Mouse (Mus musculus) hindbrain, embryonic 10.5 days (tissue): ENCODE results near the gene Yy1. TPM values are rescaled to one million over a fixed set of nuclear protein-coding genes. Genes with fewer than 3 reads are reported as not detected.

Source experiments
- DNase-seq: peaks from one replicate; pipeline ENCODE4 v3.0.0-alpha.2; 2017; ENCODE audit warnings: low spot score
- H3K27ac ChIP-seq: fragments of 300-500 bp; sonication (generic); 2 replicates; pipeline ENCODE4 v1.5.1; 2016; ENCODE audit warnings: mild to moderate bottlenecking, moderate library complexity
- H3K27me3 ChIP-seq: fragments of 300-500 bp; sonication (generic); 2 replicates; pipeline ENCODE4 v1.6.1; 2016; ENCODE audit warnings: mild to moderate bottlenecking; ENCODE audit not compliant: poor library complexity, insufficient read depth, severe bottlenecking
- H3K36me3 ChIP-seq: fragments of 300-500 bp; sonication (generic); 2 replicates; pipeline ENCODE4 v1.6.1; 2016; ENCODE audit warnings: mild to moderate bottlenecking, moderate library complexity
- H3K4me1 ChIP-seq: fragments of 300-500 bp; sonication (generic); replicated peaks from 2 replicates; pipeline ENCODE4 v1.6.1; 2016; ENCODE audit warnings: mild to moderate bottlenecking
- H3K4me3 ChIP-seq: fragments of 300-500 bp; sonication (generic); 2 replicates; pipeline ENCODE4 v1.5.1; 2016; ENCODE audit warnings: mild to moderate bottlenecking, moderate library complexity
- H3K9me3 ChIP-seq: fragments of 300-500 bp; sonication (generic); 2 replicates; pipeline ENCODE4 v1.6.1; 2016; ENCODE audit warnings: mild to moderate bottlenecking, moderate library complexity
- WGBS: fragments of 180-500 bp; shearing (Covaris S2); methylation state at CpG from one replicate; pipeline ENCODE4 v1.1.7; 2016; 5-methylcytosine and 5-hydroxymethylcytosine counted together
- microRNA counts: library from miRNA; unstranded; fragments of <30 nt; microRNA quantifications from one replicate; lab custom pipeline; 2017
- polyA plus RNA-seq: library from polyadenylated mRNA; unstranded; fragments of >200 nt; fragmentation: Nextera tagmentation; extraction: Ambion mirVana; gene quantifications from 2 replicates; pipeline ENCODE4 v1.2.1, GENCODE M21; 2016

The Yy1 gene
- polyA plus RNA-seq, 1 experiment from 2014 or later, result 18.6 TPM

GRCm38 (mm10) chr12:108856186-108856585, 63.4 kb downstream of the Yy1 start:
- Histone ChIP-seq H3K4me1 (peaks cover 26% of the 10 kb centered on the region), H3K4me3 (no peak overlapping the region), H3K36me3 (peaks cover 40% of the 10 kb centered on the region), H3K9me3 (no peaks in the 10 kb centered on the region), H3K27me3 (no peaks in the 10 kb centered on the region), H3K27ac (peak overlapping the region; percentile 64; the same call in 1 of the 2 replicates)
- DNase-seq, result no peak
- WGBS, result 82% methylated on average over 8 of the region's 8 CpGs

- no peaks in the 10 kb centered on the region for H3K27me3 ChIP-seq
- peaks cover 49% of the 10 kb centered on the region for H3K36me3 ChIP-seq
- no peak overlapping the region for H3K4me3 ChIP-seq
- DNase-seq, result no peak
- no peak overlapping the region; the same call in 1 of the 2 replicates for H3K27ac ChIP-seq
- WGBS, result 92% methylated on average over 7 of the region's 7 CpGs
- H3K9me3 ChIP-seq, result no peaks in the 10 kb centered on the region
- peaks cover 19% of the 10 kb centered on the region for H3K4me1 ChIP-seq
Measured at GRCm38 (mm10) chr12:108857109-108857508, 64.3 kb downstream of the Yy1 start.

GRCm38 (mm10) chr12:108857589-108858184, 64.9 kb downstream of the Yy1 start:
- Histone ChIP-seq H3K36me3 (peaks cover 55% of the 10 kb centered on the region), H3K27ac (no peak overlapping the region; the same call in 1 of the 2 replicates), H3K4me3 (no peak overlapping the region), H3K4me1 (peaks cover 19% of the 10 kb centered on the region), H3K9me3 (no peaks in the 10 kb centered on the region), H3K27me3 (no peaks in the 10 kb centered on the region)
- 82% methylated on average over 7 of the region's 7 CpGs for WGBS
- no peak for DNase-seq

GRCm38 (mm10) chr12:108858486-108858885, 65.7 kb downstream of the Yy1 start:
- H3K9me3 ChIP-seq, result no peaks in the 10 kb centered on the region
- H3K27ac ChIP-seq, result no peak overlapping the region
- peaks cover 19% of the 10 kb centered on the region for H3K4me1 ChIP-seq
- no peaks in the 10 kb centered on the region for H3K27me3 ChIP-seq
- WGBS, result 89% methylated on average over 5 of the region's 5 CpGs
- no peak for DNase-seq
- H3K4me3 ChIP-seq, result no peak overlapping the region
- H3K36me3 ChIP-seq, result peaks cover 63% of the 10 kb centered on the region

GRCm38 (mm10) chr12:108865007-108865494, 72.3 kb downstream of the Yy1 start:
- no peak for DNase-seq
- 91% methylated on average over 6 of the region's 6 CpGs for WGBS
- Histone ChIP-seq H3K27me3 (no peaks in the 10 kb centered on the region), H3K36me3 (peaks cover 100% of the 10 kb centered on the region), H3K4me1 (no peaks in the 10 kb centered on the region), H3K9me3 (no peaks in the 10 kb centered on the region), H3K4me3 (no peak overlapping the region), H3K27ac (no peak overlapping the region)

GRCm38 (mm10) chr12:108869575-108869974, 76.8 kb downstream of the Yy1 start:
- H3K4me1 ChIP-seq, result no peaks in the 10 kb centered on the region
- H3K9me3 ChIP-seq, result no peaks in the 10 kb centered on the region
- H3K36me3 ChIP-seq, result peaks cover 98% of the 10 kb centered on the region
- H3K27me3 ChIP-seq, result no peaks in the 10 kb centered on the region
- WGBS, result 82% methylated on average over 2 of the region's 2 CpGs
- H3K27ac ChIP-seq, result no peak overlapping the region
- H3K4me3 ChIP-seq, result no peak overlapping the region
- DNase-seq, result no peak

MicroRNA genes within 50 kb of the gene (microRNA counts, 519-probe panel; counts per million panel counts)
- 1,255 counts per million, percentile 77 among the panel's probes with 10 or more counts for microRNA mmu-miR-345-3p (lab: Ali Mortazavi, UCI)
- 1,255 counts per million, percentile 77 among the panel's probes with 10 or more counts for microRNA mmu-miR-345-5p (lab: Ali Mortazavi, UCI)

Other genes with a start within 250 kb of the Yy1 start
- gene Evl, start 238.3 kb upstream of the Yy1 start, polyA plus RNA-seq, result 59.1 and 75.2 TPM in 2 replicates
- gene Degs2, start 90.7 kb upstream of the Yy1 start, polyA plus RNA-seq, result 1.6 and 2.1 TPM in 2 replicates
- 12.9 and 14.8 TPM in 2 replicates for gene Slc25a29, start 42.9 kb downstream of the Yy1 start, polyA plus RNA-seq
- 10.3 and 14.2 TPM in 2 replicates for gene Slc25a47, start 43.1 kb downstream of the Yy1 start, polyA plus RNA-seq
- gene Wdr25, start 100.7 kb downstream of the Yy1 start, polyA plus RNA-seq, result 9.0 and 10.4 TPM in 2 replicates
- 142 and 143 TPM in 2 replicates for gene Wars, start 101.2 kb downstream of the Yy1 start, polyA plus RNA-seq